Mouse (Mus musculus): ENCODE data around the gene A630023A22Rik.

The A630023A22Rik gene

DNA sequence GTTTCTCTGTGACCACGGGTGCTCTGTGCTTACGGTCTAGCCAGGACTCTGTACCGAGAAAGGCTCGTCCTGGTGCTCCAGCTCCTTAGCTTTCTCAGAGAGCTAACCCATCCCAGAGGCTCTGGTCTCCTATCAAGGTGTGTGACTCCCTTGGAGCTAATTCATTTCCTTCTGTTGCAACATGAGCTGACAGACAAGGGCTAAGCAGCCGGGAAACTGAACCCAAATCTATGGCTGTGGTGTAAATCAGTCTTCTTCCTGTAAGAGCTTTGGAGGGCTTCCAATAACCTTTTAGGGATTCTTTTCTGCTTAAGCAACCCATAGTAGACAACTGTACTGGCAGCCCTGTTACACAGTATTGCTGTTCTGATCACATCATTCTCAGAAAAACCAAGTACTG is at the start of gene A630023A22Rik:
A630023A22Rik (minus strand) TSS at position 154 of the 400 bp plus-strand sequence.
- no peak for DNase-seq (ENCODE audit: low spot score in 2 of 2)

DNA sequence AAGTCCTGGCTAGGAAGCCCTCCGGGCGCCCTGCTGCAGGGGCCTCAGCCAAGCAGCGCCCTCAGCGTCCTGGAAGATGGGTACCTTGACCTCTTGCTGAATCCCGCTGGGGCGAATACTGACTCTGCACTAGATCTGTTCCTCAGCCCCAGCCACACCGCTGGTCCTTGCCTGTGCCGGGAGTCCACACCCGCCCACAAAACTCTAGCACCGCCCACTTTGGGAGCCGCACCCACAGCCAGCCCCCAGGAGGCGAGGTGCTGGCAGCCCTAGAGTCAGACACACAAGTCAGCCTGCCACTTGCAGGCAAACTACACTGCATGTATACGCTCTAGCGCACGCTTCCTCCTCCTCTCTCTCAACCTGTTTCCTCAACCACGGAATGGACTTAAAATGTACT is 49.8 kb upstream of the A630023A22Rik start, which contains the start of gene Npy4r:
Npy4r (minus strand) TSS at position 148 of the 400 bp plus-strand sequence.
- DNase-seq (ENCODE audit: low spot score in 2 of 2) = no peak

GRCm38 (mm10) chr14:34142915-34143314 is 40.4 kb upstream of the A630023A22Rik start:
- DNase-seq (ENCODE audit: low spot score in 2 of 2) = no peak

DNA sequence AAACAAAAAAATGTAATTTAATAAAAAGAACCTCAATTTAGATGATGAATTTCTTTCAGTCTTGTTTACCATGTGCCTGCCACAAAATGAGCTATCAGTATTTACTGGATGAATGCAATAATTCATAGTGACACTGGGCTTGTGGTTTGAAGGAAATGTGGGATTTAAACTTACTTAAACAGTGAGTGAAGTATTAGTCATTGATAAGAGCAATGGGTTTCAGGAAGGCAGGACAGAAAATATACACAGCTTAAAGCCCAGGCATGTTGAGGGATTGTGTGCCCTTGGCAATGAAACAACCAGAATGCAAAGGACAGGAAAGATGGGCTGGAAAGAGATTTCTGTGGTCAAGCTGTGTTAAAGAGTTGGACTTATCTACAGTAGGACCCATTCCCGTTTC is 39.8 kb upstream of the A630023A22Rik start:
- no peak for DNase-seq (ENCODE audit: low spot score in 2 of 2)

GRCm38 (mm10) chr14:34139671-34140664 is 37.4 kb upstream of the A630023A22Rik start:
- DNase-seq (ENCODE audit: low spot score in 2 of 2) = no peak

DNA sequence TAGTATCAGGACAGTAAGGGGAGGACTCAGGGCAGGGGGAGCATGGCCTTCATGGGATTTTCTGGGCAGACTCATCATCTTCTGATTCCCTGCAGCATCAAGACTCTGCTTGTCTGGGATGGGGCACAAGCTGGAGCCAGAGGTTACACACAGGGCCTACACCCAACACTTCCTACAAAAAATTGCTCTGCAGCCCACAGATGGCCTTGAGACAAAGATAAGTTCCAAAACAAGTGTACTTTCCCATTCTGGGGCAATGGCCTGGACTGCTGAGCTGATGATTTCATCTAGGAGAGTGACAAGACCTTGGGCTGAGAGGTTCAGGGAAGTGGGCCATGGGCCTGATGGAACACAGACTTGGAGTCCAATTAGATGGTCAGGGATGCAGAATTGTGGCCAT is 32.8 kb upstream of the A630023A22Rik start:
- no peak for DNase-seq (ENCODE audit: low spot score in 2 of 2)

DNA sequence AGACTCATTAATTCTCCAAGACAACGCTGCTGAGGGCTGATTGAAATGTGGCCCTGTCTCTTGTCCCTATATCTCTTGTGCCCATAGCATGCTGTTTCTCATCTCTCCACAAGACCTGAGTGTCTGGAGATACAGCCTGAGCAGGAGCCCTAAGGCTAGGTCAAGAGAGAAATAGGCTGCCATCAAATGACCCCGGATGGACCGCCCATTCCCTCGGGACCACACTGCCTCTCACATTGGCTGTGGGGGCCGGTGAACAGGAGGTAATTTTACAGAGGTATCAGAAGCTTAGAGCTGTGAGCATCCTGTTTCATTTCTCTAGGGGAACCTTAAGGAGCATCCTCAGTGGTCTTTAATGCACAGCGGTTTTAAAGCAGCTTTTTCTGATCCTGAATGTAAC is 28.7 kb upstream of the A630023A22Rik start:
- no peak for DNase-seq (ENCODE audit: low spot score in 2 of 2)

GRCm38 (mm10) chr14:34121691-34122090 is 19.1 kb upstream of the A630023A22Rik start:
- no peak for DNase-seq (ENCODE audit: low spot score in 2 of 2)

DNA sequence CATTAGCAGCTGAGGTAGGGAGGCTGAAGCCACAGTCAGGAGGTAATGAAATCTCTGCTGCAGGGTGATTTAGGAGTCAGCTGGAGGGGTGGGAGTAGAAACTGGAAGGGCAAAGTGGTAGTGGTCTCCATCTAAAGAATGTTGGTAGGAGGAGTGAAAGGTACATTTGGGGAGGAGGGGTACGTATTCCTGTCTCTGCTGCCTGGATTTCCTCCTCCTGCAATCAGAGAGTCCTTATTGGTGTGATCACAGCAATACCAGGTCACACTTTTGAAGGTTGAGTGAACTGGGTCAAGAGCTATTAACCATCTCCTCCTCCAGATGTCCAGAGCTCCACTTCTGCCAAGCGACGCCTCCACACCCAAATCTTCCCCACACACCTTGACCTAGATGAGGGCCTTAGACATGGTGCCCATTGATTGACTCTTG is 18.4 kb upstream of the A630023A22Rik start:
- DNase-seq (ENCODE audit: low spot score in 2 of 2) = no peak

DNA sequence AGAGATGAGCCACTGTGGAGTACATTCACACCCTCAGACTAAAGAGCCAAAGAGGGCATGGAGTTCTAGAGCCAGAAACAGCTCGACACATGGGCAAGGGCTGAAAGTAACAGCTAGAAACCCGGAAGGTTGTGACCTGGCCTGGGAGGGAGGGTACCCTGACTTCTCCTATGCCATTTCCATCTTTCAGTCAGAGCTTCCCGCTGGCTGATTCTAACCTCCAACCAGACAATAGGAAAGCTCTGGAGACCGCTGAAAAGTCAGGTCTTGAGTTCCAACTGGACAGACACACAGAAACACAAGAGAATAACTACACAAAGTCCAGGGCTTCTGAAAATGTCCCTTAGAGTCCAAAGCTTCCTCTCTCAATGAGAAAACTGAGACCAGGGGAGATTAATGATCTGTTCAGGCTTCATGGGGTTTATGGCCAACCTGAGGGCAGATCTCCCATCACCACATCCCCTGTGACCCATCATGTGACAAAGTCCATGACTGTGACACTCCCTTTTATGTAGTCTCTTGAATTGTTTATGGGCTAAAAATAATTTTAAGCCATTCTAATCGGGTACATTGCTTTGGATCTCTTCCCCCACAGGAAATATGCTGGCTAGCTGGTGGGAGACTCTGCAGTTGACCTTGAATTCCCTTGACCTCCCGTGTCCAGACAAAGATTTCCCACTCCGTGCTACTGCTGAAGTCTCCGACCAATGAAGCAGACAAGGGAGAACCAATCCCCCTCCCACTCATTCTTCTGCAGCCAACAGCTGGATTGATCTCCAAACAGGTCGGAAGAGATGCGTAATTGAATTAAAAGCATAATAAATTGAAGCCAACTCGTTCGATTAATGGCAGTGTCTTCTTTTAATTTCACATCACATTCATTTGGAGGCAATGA is 17.7 kb upstream of the A630023A22Rik start:
- no peak for DNase-seq (ENCODE audit: low spot score in 2 of 2)

DNA sequence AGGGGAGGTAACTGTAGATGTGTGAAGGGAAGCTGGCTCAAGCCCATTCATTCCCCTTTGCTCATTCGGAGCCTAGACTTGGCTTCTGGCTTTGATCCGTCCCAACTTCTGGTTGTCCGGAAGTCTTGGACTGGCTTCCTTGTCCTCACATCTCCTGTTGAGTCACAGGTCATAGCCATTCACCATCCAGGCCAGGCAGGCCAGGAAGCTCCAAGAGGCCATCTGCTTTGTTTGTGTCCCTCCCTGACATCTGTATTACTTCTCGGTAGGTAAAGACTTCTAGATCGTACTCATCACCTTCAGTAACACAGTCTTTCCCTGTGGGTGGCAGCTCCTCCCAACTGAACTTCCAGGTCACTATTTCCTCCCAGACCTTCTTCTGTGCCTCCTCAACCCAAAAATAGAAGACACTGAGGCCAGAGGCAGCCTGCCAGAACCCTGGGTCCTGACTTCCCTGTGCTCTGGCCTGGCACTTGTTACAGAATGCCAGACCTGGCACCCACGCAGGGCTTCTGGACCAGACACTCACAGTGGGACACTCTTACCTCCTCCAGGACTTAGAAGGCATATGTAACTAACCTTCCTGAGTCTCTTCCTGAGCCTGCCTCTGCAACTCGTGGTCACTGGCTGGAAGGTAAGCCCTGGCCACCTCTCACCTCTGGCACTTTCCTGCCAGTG is 16.6 kb upstream of the A630023A22Rik start:
- DNase-seq (ENCODE audit: low spot score in 2 of 2) = no peak

GRCm38 (mm10) chr14:34114311-34114710 is 11.8 kb upstream of the A630023A22Rik start:
- DNase-seq (ENCODE audit: low spot score in 2 of 2) = no peak

DNA sequence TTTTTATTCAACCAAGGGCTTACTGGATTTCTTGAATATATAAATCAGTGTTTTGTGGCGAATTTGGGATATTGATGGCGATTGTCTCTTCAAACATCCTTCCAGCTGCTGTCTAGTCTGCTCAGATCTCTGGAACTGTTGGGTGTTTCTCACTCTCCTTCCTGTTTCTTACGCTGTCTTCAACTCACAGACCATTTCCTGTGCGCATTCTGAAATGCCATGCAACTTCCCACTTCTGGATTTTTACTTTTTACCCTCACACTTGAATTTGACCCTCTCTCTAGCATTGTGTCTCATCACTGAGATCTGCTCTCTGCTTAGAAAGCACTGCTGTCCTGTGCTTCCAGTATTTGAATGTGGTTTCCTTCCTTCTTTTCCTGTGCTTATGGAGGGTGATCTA is 5.0 kb upstream of the A630023A22Rik start:
- DNase-seq (ENCODE audit: low spot score in 2 of 2) = no peak

DNA sequence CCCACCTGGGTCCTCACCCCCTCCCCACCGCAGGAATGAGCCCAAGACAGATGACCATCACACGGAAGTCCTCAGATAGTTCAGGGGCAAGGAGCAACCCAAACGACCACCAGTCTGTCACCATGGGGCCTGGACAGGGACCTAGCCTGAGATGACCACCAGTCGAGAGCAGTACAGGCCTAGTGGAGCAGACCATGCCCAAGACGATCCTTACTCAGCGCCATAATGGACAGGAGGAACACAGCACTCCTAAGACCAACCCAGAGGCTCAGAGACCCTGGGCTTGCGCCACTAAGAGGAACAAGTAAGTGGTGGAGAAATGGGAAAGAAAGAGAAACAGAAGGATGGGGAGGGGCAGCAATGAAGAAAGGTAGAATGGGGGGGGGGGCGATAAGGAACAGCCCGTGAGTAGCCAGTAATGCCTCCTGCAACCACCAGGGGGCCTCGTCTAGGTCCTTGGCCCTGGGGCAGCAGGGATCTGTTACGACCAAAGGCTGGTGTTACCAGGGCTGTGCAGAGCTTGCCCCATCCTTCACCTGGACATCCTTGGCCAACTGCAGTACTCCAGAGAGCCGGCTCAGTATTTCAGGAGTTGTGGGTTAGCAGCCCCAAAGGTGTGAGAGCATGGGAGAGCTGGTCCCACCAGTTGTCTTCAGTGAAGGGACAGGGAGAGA is 4.0 kb upstream of the A630023A22Rik start:
- DNase-seq (ENCODE audit: low spot score in 2 of 2) = no peak

DNA sequence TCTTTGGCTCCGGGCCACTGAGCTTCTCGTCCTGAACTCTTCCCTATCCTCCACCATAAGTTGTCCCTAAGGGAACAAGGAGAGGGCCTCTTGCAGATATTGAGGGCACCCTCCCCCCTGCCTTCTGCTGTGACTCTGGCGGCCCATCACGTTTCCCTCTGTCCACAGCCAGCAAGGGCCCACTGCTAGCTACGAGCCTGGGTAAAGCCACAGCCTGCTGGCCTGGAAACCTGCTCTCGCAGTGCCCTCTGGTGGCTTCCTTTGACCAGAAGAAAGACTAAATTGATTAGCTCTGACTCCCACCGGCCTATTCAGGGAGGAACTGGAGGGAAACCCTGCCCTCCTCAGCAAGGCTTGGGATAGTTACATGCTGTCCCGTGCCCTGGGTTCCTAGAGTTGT is 2.3 kb upstream of the A630023A22Rik start:
- DNase-seq (ENCODE audit: low spot score in 2 of 2) = peak; percentile 28 to 30

GRCm38 (mm10) chr14:34103855-34104254 is 1.3 kb upstream of the A630023A22Rik start:
- no peak for DNase-seq (ENCODE audit: low spot score in 2 of 2)

- no peak for DNase-seq (ENCODE audit: low spot score in 2 of 2)
Observed at GRCm38 (mm10) chr14:34096161-34096560, 6.4 kb downstream of the A630023A22Rik start.

DNA sequence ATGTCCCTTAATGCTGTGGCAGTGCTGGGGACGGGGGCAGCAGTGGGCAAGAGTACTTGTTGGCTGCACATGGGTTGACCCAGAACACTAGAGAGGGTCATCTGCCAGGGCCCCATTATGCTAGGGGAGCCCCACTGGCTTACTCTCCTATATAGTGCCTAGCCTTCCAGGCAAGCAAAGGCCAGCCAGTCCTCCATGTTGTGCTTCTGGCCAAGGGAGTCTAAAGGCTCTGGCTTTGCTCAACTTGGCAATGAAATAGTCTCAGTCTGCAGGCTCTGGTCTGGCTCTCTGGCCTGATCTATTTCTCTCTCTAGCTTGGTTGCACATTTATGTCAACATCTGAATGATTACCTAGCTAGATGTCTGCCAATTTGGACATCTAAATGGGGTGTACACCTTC is 9.7 kb downstream of the A630023A22Rik start:
- no peak for DNase-seq (ENCODE audit: low spot score in 2 of 2)

GRCm38 (mm10) chr14:34091475-34091874 is 11.1 kb downstream of the A630023A22Rik start:
- DNase-seq (ENCODE audit: low spot score in 2 of 2) = no peak

GRCm38 (mm10) chr14:34089796-34090195 is 12.8 kb downstream of the A630023A22Rik start:
- DNase-seq (ENCODE audit: low spot score in 2 of 2) = no peak

GRCm38 (mm10) chr14:34087856-34088398 is 14.6 kb downstream of the A630023A22Rik start:
- DNase-seq (ENCODE audit: low spot score in 2 of 2) = no peak

Data from frontal cortex, postnatal 25 days (tissue).